Mouse (Mus musculus) kidney, embryonic 16.5 days (tissue): ENCODE data around the gene Eef2. TPM values are rescaled to one million over a fixed set of nuclear protein-coding genes. Genes with fewer than 3 reads are reported as not detected.
A peak's percentile ranks its signal among the peaks of the same experiment; 100 is the strongest.

Experiments used
- ATAC-seq: fragments of 200-750 bp; cut with Nextera tagmentation; 2 replicates; pipeline ENCODE4 v1.8.0; 2017; ENCODE audit warnings: moderate TSS enrichment; ENCODE audit not compliant: low FRiP score, low TSS enrichment
- H3K27ac ChIP-seq: fragments of 300-500 bp; sonication (generic); 2 replicates; pipeline ENCODE4 v1.5.1; 2014; ENCODE audit warnings: low read length
- H3K27me3 ChIP-seq: fragments of 300-500 bp; sonication (generic); 2 replicates; pipeline ENCODE4 v1.6.1; 2014; ENCODE audit warnings: low read length, control low read depth, mixed read lengths; ENCODE audit not compliant: insufficient read depth
- H3K36me3 ChIP-seq: fragments of 300-500 bp; sonication (generic); 2 replicates; pipeline ENCODE4 v1.6.1; 2014; ENCODE audit warnings: low read length, control low read depth, mixed read lengths; ENCODE audit not compliant: insufficient read depth
- H3K4me1 ChIP-seq: fragments of 300-500 bp; sonication (generic); 2 replicates; pipeline ENCODE4 v1.6.1; 2014; ENCODE audit warnings: low read length, control low read depth, mixed read lengths; ENCODE audit not compliant: insufficient read depth
- H3K4me2 ChIP-seq: fragments of 300-500 bp; sonication (generic); replicated peaks from 2 replicates; pipeline ENCODE4 v1.6.1; 2014; ENCODE audit warnings: low read depth, low read length
- H3K4me3 ChIP-seq: fragments of 300-500 bp; sonication (generic); 2 replicates; pipeline ENCODE4 v1.5.1; 2014; ENCODE audit warnings: mild to moderate bottlenecking, low read length
- H3K9ac ChIP-seq: fragments of 300-500 bp; sonication (generic); replicated peaks from 2 replicates; pipeline ENCODE4 v1.6.1; 2014; ENCODE audit warnings: low read length
- H3K9me3 ChIP-seq: fragments of 300-500 bp; sonication (generic); 2 replicates; pipeline ENCODE4 v1.6.1; 2016; ENCODE audit warnings: low read length, control low read depth
- WGBS: fragments of 180-500 bp; shearing (Covaris S2); extraction: QIAGEN DNeasy Blood & Tissue Kit; methylation state at CpG from one replicate; pipeline ENCODE4 v1.1.7; 2014; 5-methylcytosine and 5-hydroxymethylcytosine counted together
- polyA plus RNA-seq: library from polyadenylated mRNA; unstranded; fragments of >200 nt; fragmentation: Nextera tagmentation; extraction: Ambion mirVana; gene quantifications from 2 replicates; pipeline ENCODE4 v1.2.1, GENCODE M21; 2015

Eef2 gene
- polyA plus RNA-seq, 1 experiment from 2014 or later: 672 TPM

DNA sequence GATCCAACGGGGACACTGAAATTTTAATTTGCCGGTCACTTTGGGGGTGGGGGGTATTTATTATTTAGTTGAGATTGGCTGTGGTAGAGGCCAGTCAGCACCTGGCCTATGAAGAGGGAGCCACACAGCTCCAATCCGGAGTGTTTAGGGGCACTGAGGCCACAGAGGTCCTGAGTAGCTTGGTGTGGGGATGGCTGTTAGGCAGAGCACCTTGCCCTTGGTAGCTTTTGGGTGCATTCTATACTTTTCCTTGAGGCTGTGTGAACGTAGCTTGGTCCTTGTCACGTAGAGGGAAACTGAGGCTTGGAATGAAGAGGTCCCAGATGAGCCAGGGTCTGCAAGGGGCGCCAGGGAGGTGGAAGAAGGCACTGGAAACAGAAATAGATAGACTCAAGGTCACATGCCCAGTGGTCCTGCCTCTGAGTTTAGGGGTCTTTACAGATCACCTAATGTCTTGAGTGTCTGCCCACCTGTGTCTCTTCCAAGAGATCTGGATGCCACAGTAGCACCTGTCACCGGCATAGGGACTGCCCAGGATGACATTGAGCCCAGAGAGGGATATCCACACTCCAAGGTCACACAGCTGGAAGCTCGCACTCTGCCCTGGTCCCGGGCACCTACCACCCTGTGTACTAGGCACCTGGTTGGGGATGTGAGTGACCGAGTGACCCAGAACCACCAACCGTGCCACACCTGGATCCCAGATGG is 37.5 kb upstream of the Eef2 start:
- Histone ChIP-seq H3K4me2 (peak overlapping the region; percentile 89), H3K9ac (peak overlapping the region; percentile 91), H3K4me1 (peaks cover 52% of the 10 kb centered on the region), H3K9me3 (no peaks in the 10 kb centered on the region), H3K27ac (peak overlapping the region; percentile 93), H3K27me3 (no peaks in the 10 kb centered on the region), H3K4me3 (peak overlapping the region; percentile 77), H3K36me3 (peaks cover 11% of the 10 kb centered on the region)
- ATAC-seq: no peak
- 55% methylated on average over 11 of the region's 11 CpGs for WGBS

DNA sequence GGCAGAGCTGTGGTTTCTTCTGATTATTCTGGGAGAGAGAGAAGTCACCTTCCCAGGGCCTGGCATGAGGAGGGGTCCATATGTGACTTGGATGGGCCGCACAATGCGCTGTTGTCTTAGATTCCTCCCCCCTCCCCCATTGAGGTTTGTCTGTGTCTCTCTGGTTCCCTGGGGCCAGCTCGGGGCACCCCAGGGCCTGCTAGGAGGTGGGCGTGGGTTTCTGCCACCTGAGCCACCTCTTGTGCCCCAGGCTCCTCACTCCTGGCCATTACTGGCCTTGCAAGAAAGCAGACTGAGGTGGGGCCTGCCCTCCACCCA is 36.9 kb upstream of the Eef2 start:
- Histone ChIP-seq H3K9ac (peak overlapping the region; percentile 91; the same call in 1 of the 2 replicates), H3K4me3 (peak overlapping the region; percentile 77), H3K27ac (peak overlapping the region; percentile 52; the same call in 1 of the 2 replicates), H3K4me2 (peak overlapping the region; percentile 89), H3K4me1 (peaks cover 47% of the 10 kb centered on the region), H3K27me3 (no peaks in the 10 kb centered on the region), H3K36me3 (peaks cover 16% of the 10 kb centered on the region), H3K9me3 (no peaks in the 10 kb centered on the region)
- WGBS: 58% methylated on average over 4 of the region's 4 CpGs
- no peak for ATAC-seq

DNA sequence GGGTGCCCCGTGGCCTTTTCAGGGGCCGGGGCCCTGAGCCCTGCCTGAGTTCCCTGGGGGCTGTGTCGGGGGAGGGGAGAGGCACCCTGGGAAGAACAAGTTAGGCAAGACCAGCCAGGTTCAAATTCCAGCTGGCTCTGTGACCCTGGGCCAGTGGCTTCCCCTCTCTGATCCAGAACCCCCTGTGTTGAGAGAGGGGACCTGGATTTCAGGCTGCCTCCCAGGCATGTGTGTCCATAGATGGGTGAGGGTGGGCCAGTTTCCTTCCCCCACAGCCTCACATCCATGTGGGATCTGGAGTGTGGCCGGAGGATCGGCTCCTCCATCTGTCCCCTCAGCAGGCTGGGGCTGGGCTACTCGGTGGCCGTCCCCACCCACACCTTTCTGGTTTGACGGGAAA is 36.4 kb upstream of the Eef2 start:
- Histone ChIP-seq H3K36me3 (peaks cover 21% of the 10 kb centered on the region), H3K9ac (peak overlapping the region; percentile 12), H3K4me1 (peaks cover 45% of the 10 kb centered on the region), H3K4me3 (peak overlapping the region; percentile 77), H3K27me3 (no peaks in the 10 kb centered on the region), H3K27ac (peak overlapping the region; percentile 52; the same call in 1 of the 2 replicates), H3K9me3 (no peaks in the 10 kb centered on the region), H3K4me2 (peak overlapping the region; percentile 89)
- 49% methylated on average over 8 of the region's 8 CpGs for WGBS
- ATAC-seq: no peak

DNA sequence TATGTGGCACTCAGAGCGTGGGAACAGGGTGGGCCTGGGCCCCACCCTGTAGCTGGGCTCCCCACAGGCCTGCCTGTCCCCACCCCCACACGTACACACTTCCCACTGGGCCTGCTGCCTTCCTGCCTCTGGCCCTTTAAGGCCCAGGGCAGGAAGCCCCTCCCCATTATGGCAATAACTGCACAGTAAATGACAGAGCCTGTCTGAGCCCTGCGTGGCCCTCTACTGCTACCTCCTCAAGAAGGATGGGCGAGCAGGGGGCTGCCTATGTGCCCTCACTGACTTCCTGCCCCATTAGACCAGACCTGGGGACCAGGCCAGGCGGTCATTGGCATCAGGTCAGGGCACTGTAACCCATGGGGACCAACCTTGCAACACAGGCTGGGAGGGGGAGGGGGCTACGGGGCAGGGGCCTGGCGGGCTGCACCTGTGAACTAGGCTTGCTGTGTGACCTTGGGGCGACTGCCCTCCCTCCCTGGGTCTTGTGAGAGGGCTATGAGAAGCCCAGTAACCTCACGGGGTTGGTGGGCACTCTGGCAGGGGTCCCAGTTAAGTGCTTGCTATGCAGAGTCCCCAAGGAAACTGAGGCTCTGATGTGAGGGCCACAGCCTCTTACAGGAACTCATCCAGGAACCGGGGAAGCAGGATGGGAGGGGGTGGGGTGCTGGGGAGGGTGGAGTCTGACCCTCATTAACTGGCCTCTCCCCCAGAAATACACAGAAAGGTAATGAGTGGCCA is 35.5 kb upstream of the Eef2 start:
- peak overlapping the region; percentile 77 for H3K4me3 ChIP-seq
- H3K4me2 ChIP-seq: peak overlapping the region; percentile 89
- no peaks in the 10 kb centered on the region for H3K9me3 ChIP-seq
- peaks cover 29% of the 10 kb centered on the region for H3K36me3 ChIP-seq
- 44% methylated on average over 10 of the region's 10 CpGs for WGBS
- no peaks in the 10 kb centered on the region for H3K27me3 ChIP-seq
- peaks cover 37% of the 10 kb centered on the region for H3K4me1 ChIP-seq
- peak overlapping the region; percentile 39; the same call in 1 of the 2 replicates for H3K27ac ChIP-seq
- no peak for ATAC-seq
- H3K9ac ChIP-seq: peak overlapping the region; percentile 12

DNA sequence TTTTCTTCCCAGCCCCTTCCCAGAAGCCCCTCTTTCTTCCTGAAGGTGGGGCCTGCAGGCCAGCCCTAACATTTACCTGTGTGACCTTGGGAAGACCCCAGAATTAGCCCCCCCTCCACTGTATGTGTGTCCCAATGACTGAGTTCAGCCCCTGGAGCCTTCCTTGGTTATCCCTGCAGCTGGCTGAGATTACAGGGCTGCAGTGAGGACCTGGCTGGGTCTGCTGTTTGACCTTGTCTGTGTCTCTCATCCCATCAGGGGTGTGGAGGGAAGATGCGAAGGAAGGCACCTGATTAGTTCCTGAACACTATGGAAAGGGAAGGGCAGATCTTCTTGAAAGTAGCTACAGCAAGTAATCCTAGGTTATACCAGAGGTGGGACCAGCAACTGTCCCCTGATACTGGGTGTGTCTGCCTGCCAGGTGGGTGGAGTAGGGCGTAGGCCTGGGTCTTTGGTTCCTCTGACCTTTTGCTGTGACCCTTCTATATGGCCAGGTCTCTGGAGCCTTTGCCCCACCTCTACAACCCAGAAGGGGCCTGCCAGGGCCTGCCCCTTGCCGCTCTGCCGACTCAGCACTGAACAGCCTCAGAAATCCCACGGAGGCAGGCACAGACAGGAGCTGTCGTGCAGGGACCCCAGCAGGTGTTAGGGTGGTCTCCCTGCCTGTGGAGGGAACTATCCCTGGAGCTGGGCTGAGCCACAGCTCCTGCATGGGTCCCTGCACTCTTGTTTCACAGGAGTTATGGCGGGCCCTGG is 34.8 kb upstream of the Eef2 start:
- no peak for ATAC-seq
- Histone ChIP-seq H3K9me3 (no peaks in the 10 kb centered on the region), H3K4me1 (peaks cover 36% of the 10 kb centered on the region), H3K27ac (no peak overlapping the region; the same call in 1 of the 2 replicates), H3K4me2 (no peak overlapping the region), H3K27me3 (no peaks in the 10 kb centered on the region), H3K9ac (no peak overlapping the region), H3K36me3 (peaks cover 36% of the 10 kb centered on the region), H3K4me3 (no peak overlapping the region)
- 77% methylated on average over 7 of the region's 7 CpGs for WGBS

DNA sequence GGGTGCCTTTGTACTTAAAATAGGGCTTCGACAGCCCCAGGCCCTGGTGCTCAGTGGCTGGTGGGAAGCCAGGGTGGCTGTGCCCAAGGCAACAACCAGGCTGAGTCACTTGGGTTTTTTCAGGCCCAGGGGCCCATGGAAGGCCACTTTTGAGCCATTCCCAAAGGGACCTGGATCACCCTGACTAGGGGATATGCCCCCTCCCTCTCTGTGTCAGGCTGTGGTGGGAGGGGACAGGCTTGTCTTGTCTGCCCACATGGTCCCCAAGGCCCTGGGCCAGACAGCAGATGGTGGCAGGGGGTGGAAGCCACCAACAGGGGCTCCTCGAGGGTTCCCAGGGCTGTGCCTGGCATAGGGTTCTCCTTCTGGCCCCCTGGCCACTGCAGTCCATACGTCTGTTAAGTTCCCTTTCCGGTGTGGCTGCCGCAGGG is 33.9 kb upstream of the Eef2 start:
- ATAC-seq: no peak
- Histone ChIP-seq H3K27ac (no peak overlapping the region), H3K9me3 (no peaks in the 10 kb centered on the region), H3K4me2 (no peak overlapping the region), H3K4me1 (peaks cover 36% of the 10 kb centered on the region), H3K9ac (no peak overlapping the region), H3K27me3 (no peaks in the 10 kb centered on the region), H3K4me3 (no peak overlapping the region), H3K36me3 (peaks cover 46% of the 10 kb centered on the region)
- 83% methylated on average over 5 of the region's 5 CpGs for WGBS

DNA sequence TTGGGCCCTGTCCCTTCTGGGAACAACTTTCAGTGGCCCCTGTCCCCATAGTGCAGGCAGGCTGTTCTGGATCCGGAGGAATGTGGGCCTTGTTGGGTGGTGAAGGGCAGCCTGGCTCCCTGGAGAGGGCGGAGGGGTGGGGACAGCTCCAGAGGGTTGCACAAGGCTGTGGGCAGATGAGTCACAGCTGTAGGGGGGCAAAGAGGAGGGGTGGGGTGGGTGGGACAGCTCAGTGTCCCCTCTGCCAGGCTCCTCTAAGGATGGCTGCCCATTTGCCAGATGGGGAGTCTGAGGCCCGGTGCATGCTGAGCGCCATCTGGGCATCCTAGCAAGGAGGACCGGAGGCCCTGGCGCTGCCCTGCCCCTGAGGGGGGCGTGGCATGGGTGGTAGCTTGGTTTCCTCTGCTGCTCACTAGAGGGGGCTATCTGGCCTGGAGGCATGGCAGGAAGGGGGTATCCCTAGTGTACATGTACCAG is 33.2 kb upstream of the Eef2 start:
- H3K27me3 ChIP-seq: no peaks in the 10 kb centered on the region
- H3K36me3 ChIP-seq: peaks cover 52% of the 10 kb centered on the region
- no peaks in the 10 kb centered on the region for H3K9me3 ChIP-seq
- no peak overlapping the region for H3K9ac ChIP-seq
- ATAC-seq: no peak
- 90% methylated on average over 7 of the region's 7 CpGs for WGBS
- H3K27ac ChIP-seq: no peak overlapping the region
- no peak overlapping the region for H3K4me3 ChIP-seq
- peaks cover 36% of the 10 kb centered on the region for H3K4me1 ChIP-seq
- H3K4me2 ChIP-seq: no peak overlapping the region

DNA sequence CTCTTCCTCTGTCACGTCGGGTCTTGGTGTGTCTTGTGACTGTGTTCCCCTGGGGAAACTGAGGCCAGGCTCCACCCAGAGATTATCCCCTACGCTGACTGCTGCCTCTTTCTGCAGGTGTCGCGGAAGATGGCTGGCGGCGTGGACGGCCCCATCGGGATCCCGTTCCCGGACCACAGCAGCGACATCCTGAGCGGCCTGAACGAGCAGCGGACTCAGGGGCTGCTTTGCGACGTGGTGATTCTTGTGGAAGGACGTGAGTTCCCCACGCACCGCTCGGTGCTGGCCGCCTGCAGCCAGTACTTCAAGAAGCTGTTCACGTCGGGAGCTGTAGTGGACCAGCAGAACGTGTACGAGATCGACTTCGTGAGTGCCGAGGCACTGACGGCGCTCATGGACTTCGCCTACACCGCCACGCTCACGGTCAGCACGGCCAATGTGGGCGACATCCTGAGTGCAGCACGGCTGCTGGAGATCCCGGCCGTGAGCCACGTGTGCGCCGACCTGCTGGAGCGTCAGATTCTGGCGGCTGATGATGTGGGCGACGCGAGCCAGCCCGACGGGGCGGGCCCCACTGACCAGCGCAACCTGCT is 32.5 kb upstream of the Eef2 start:
- Histone ChIP-seq H3K9me3 (no peaks in the 10 kb centered on the region), H3K4me3 (no peak overlapping the region), H3K9ac (no peak overlapping the region), H3K4me2 (no peak overlapping the region), H3K27me3 (no peaks in the 10 kb centered on the region), H3K36me3 (peaks cover 59% of the 10 kb centered on the region), H3K4me1 (peaks cover 31% of the 10 kb centered on the region), H3K27ac (no peak overlapping the region)
- ATAC-seq: no peak
- WGBS: 94% methylated on average over 52 of the region's 52 CpGs

DNA sequence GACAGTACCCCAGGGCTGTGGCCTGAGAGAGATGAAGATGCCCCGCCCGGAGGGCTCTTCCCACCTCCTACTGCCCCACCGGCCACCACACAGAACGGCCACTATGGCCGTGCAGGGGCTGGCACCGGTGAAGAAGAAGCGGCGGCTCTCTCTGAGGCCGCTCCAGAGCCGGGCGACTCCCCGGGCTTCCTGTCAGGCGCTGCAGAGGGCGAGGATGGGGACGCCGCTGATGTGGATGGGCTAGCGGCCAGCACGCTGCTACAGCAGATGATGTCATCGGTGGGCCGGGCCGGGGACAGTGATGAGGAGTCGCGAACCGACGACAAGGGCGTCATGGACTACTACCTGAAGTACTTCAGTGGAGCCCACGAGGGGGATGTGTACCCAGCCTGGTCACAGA is 31.8 kb upstream of the Eef2 start:
- Histone ChIP-seq H3K9me3 (no peaks in the 10 kb centered on the region), H3K4me1 (peaks cover 24% of the 10 kb centered on the region), H3K4me3 (no peak overlapping the region), H3K9ac (no peak overlapping the region), H3K27ac (no peak overlapping the region), H3K27me3 (no peaks in the 10 kb centered on the region), H3K36me3 (peaks cover 64% of the 10 kb centered on the region), H3K4me2 (no peak overlapping the region)
- no peak for ATAC-seq
- 90% methylated on average over 27 of the region's 27 CpGs for WGBS
